Mouse (Mus musculus): ENCODE measurements at regions not wholly inside any gene's neighbourhood (a gene's known extent, or its start where the extent isn't known, plus 50 kb on each side); places are given as distances from the start of the nearest gene placed in this dataset.

DNA sequence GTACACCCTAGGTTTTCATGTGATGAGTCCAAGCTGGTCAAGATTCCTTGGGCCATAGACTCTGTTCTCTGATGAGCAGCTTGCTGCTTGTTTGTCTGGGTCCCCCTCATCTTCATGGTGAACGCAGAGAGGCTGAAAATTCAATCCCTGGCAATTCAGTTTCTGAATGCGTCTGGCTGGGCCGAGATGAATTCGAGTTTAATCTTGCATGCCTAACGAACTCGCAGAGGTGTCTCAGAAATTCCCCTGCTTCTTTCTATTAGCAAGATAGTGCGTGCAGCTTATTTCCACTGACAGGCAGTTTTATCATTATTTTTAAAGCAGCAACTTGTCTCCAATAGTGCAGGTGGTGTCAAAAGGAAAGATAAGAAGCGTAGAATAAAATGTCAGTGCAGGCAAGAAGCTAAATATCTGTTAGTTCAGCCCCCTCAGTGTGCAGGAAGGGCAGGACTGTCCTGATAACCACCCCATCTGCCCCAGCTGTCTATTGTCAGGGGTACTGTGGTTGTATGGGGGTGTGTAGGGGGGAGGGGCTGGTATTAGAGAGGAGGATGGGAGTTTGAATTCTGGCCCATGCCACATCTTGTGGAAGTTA lies 86.5 kb upstream of the Gpr139 start (continued):
- TF ChIP-seq MEF2A (IDR thresholded peaks at IDR 0.05; ENCODE audit: extremely low read depth, insufficient replicate concordance, low read depth, low read length, poor library complexity, severe bottlenecking) (peak; percentile 71; the same call in 1 of the 2 replicates), MAX (IDR thresholded peaks at IDR 0.05; ENCODE audit: low read length) (0 out of 2 replicates have a peak, but pooled peaks have one; percentile 32), MYB (IDR thresholded peaks at IDR 0.05; ENCODE audit: low read depth, low read length) (peak; percentile 61)

DNA sequence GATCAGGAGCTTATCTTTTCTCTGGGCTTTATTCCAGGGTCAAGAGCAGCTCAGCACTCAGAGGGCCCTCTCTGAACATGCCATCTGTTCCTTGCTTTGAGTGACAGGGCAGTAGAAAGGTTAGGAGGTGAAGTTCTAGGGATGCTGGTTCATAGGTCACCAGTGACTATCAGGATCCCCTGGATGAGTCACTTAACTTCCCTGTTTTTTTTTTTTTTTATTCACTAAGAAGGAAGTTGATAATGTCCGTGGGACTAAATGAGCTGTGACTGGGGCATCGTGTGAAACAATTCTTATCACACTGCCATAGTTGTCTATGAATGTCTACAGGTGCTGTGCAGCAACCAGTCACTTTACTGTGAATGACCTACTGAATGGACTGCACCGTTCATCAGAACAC lies 73.8 kb upstream of the Gpr139 start:
- H3K4me1 ChIP-seq (ENCODE audit: control insufficient read depth in 1 of 2, insufficient read depth in 2 of 2, low read length in 2 of 2) = peaks cover under 1 to 1% of the 10 kb centered on the region in 2 experiments; a peak in 3 of 4 replicates
- H3K36me3 ChIP-seq (ENCODE audit: control insufficient read depth in 1 of 2, insufficient read depth in 2 of 2, low read length in 2 of 2) = peaks cover 0 to 9% of the 10 kb centered on the region in 2 experiments; a peak in 2 of 4 replicates
- H3K79me2 ChIP-seq (ENCODE audit: control insufficient read depth, insufficient read depth, low read length, poor library complexity) = no peaks in the 10 kb centered on the region
- DNase-seq (ENCODE audit: low read depth, low spot score) = peak; percentile 41
- no peak overlapping the region for H3K9ac ChIP-seq (ENCODE audit: control insufficient read depth, low read depth, low read length, poor library complexity, severe bottlenecking)
- no peak overlapping the region for H3K4me3 ChIP-seq (ENCODE audit: control insufficient read depth in 1 of 2, insufficient read depth in 1 of 2, low read depth in 2 of 2, low read length in 2 of 2)
- no peaks in the 10 kb centered on the region for H3K9me3 ChIP-seq (replicated peaks; ENCODE audit: insufficient read depth, low read length)
- no peak overlapping the region for H3K27ac ChIP-seq (ENCODE audit: control insufficient read depth, low read depth, low read length)
- no peaks in the 10 kb centered on the region for H3K27me3 ChIP-seq (ENCODE audit: control insufficient read depth in 1 of 2, insufficient read depth in 2 of 2, low read length in 2 of 2)
- TF ChIP-seq ZKSCAN1 (IDR thresholded peaks at IDR 0.05; ENCODE audit: low read depth, low read length) = no peak
- 0 out of 2 replicates have a peak, but pooled peaks have one; percentile 50 for TF ChIP-seq JUND (IDR thresholded peaks at IDR 0.05; ENCODE audit: low read depth, low read length)
- peak; percentile 61; the same call in 1 of the 2 replicates for TF ChIP-seq ETS1 (IDR thresholded peaks at IDR 0.05; ENCODE audit: low read depth, low read length)
- no peak for TF ChIP-seq HCFC1 (IDR thresholded peaks at IDR 0.05; ENCODE audit: low read depth, low read length)
- 0 out of 2 replicates have a peak, but pooled peaks have one; percentile 14 for TF ChIP-seq ELF1 (IDR thresholded peaks at IDR 0.05; ENCODE audit: low read depth, low read length)
- no peak for TF ChIP-seq TBP (IDR thresholded peaks at IDR 0.05; ENCODE audit: low read depth, low read length)
- TF ChIP-seq SMC3 (IDR thresholded peaks at IDR 0.05; ENCODE audit: low read depth, low read length) = no peak
- TF ChIP-seq MAFK (IDR thresholded peaks at IDR 0.05; ENCODE audit: borderline replicate concordance, low read depth, low read length) = no peak
- no peak for TF ChIP-seq USF2 (IDR thresholded peaks at IDR 0.05; ENCODE audit: borderline replicate concordance in 1 of 2, insufficient read depth in 1 of 2, low read depth in 1 of 2, low read length in 2 of 2)
- no peak for TF ChIP-seq POLR2AphosphoS5 (IDR thresholded peaks at IDR 0.05; ENCODE audit: borderline replicate concordance, low read depth, low read length)
- no peak for TF ChIP-seq MEF2A (IDR thresholded peaks at IDR 0.05; ENCODE audit: extremely low read depth, insufficient replicate concordance, low read depth, low read length, poor library complexity, severe bottlenecking)
- TF ChIP-seq MAX (IDR thresholded peaks at IDR 0.05; ENCODE audit: low read length) = no peak
- TF ChIP-seq E2F4 (IDR thresholded peaks at IDR 0.05; ENCODE audit: borderline replicate concordance, low read depth, low read length) = no peak
- TF ChIP-seq POLR2A (IDR thresholded peaks at IDR 0.05; ENCODE audit: control insufficient read depth in 1 of 2, insufficient read depth in 1 of 2, low read depth in 1 of 2, low read length in 2 of 2, poor library complexity in 1 of 2) = no peak
- no peak for TF ChIP-seq SIN3A (IDR thresholded peaks at IDR 0.05; ENCODE audit: low read length)
- TF ChIP-seq CHD2 (IDR thresholded peaks at IDR 0.05; ENCODE audit: low read length) = no peak
- peak; percentile 89 for TF ChIP-seq ZNF384 (IDR thresholded peaks at IDR 0.05; ENCODE audit: low read depth, low read length)
- TF ChIP-seq NELFE (IDR thresholded peaks at IDR 0.05; ENCODE audit: low read depth, low read length) = no peak
- TF ChIP-seq EP300 (IDR thresholded peaks at IDR 0.05; ENCODE audit: low read depth in 1 of 2, low read length in 2 of 2) = peak; percentile 42 to 55; a peak in 3 of 4 replicates
- no peak for TF ChIP-seq ZC3H11A (IDR thresholded peaks at IDR 0.05; ENCODE audit: low read depth, low read length)
- TF ChIP-seq UBTF (IDR thresholded peaks at IDR 0.05; ENCODE audit: borderline replicate concordance, insufficient read depth, low read depth, low read length) = no peak
- TF ChIP-seq MAZ (IDR thresholded peaks at IDR 0.05; ENCODE audit: low read depth, low read length) = no peak
- no peak for TF ChIP-seq MYC (IDR thresholded peaks at IDR 0.05; ENCODE audit: low read depth, low read length)
- TF ChIP-seq TCF12 (IDR thresholded peaks at IDR 0.05; ENCODE audit: low read depth, low read length) = 0 out of 2 replicates have a peak, but pooled peaks have one; percentile 11
- TF ChIP-seq TAL1 (IDR thresholded peaks at IDR 0.05; ENCODE audit: low read length) = no peak
- no peak for TF ChIP-seq MXI1 (IDR thresholded peaks at IDR 0.05; ENCODE audit: low read depth, low read length)
- TF ChIP-seq CTCF (IDR thresholded peaks at IDR 0.05 in 2 of 3, conservative IDR thresholded peaks at IDR 0.05 in 1 of 3; ENCODE audit: control insufficient read depth in 1 of 3, insufficient read depth in 1 of 3, low read depth in 2 of 3, low read length in 3 of 3, poor library complexity in 1 of 3, severe bottlenecking in 1 of 3) = no peak
- TF ChIP-seq POLR2AphosphoS2 (IDR thresholded peaks at IDR 0.05; ENCODE audit: low read length) = no peak
- TF ChIP-seq GABPA (IDR thresholded peaks at IDR 0.05; ENCODE audit: low read depth, low read length) = no peak
- TF ChIP-seq NRF1 (IDR thresholded peaks at IDR 0.05; ENCODE audit: insufficient read depth, low read depth, low read length, poor library complexity, severe bottlenecking) = no peak
- TF ChIP-seq CHD1 (IDR thresholded peaks at IDR 0.05; ENCODE audit: low read depth, low read length) = no peak
- TF ChIP-seq KAT2A (conservative IDR thresholded peaks at IDR 0.05; ENCODE audit: low read depth, low read length) = no peak
- no peak for TF ChIP-seq MYB (IDR thresholded peaks at IDR 0.05; ENCODE audit: low read depth, low read length)
- no peak for TF ChIP-seq BHLHE40 (IDR thresholded peaks at IDR 0.05; ENCODE audit: borderline replicate concordance, low read depth, low read length)

All from MEL (cell line).